Mouse (Mus musculus): ENCODE measurements around the gene Ascl1. TPM values are rescaled to one million over a fixed set of nuclear protein-coding genes. Genes with fewer than 3 reads are reported as not detected.

Gene Ascl1
- polyA plus RNA-seq (2012; rRNA removed): 0.02 and 0.05 TPM in 2 replicates

DNA sequence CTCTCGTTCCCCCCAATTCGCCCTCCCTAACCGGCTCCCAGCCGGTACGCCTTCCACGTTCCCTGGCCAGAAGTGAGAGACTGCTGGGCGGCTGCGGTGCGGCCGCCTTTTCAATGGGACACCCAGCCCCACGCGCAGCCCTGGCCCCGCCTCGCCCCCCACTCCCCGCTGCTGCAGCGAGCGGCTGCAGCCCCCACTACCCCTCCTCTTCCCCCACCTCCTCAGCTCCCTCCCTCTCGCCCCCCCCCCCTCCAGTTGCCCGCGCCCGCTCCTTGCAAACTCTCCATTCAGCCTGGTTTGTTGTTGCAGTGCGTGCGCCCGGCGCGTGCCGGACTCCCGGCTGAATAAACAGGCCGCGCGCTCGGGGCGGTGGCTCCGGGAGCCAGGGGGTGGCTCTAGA is at the start of gene Ascl1:
Ascl1 (minus strand) TSS at position 85 of the 400 bp plus-strand sequence.

DNA sequence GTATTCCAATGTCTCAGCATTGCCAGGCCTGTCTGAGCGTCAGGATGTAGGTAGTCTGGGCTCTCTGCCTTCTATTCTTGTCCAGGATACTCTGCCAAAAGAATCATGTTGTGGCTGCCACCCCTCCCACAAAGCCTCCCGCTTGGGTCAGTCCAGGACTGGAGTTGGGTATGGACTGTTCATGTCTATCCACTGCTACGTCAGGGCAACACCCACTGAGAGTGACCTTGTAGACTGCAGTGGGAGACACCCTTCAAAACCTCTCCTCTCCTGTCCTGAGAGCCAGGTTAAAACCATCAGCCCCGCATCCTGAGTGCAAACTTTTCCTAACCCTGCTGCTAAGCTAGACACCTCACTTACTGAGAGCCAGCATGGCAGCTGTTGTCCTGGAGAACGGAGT is 28.2 kb upstream of the Ascl1 start, which contains the start of gene Pah:
Pah (plus strand) TSS at position 150 of the 400 bp plus-strand sequence.

Other genes starting within 250 kb of the Ascl1 start
- gene Pah, start 28.1 kb upstream of the Ascl1 start, polyA plus RNA-seq (2012; rRNA removed): 55.3 and 73.4 TPM in 2 replicates